Mouse (Mus musculus): ENCODE measurements around the gene Pate2. TPM values are rescaled to one million over a fixed set of nuclear protein-coding genes. Genes with fewer than 3 reads are reported as not detected.

Gene Pate2
- 0.35 and 0.39 TPM in 2 replicates for polyA plus RNA-seq (2012)

GRCm38 (mm10) chr9:35569571-35570534 lies at the start of gene Pate2, which contains the start of gene Hyls1:
TSS of gene Pate2 (plus strand) at chr9:35570284.
TSS of gene Hyls1 (minus strand) at chr9:35570398.

GRCm38 (mm10) chr9:35558257-35559008 lies 11.7 kb upstream of the Pate2 start, which contains the start of the genes Ddx25 and Pus3:
TSS of gene Ddx25 (minus strand) at chr9:35558528.
TSS of gene Pus3 (plus strand) at chr9:35558595.

GRCm38 (mm10) chr9:35611841-35612240 lies 41.8 kb downstream of the Pate2 start, which contains the start of gene Pate4:
TSS of gene Pate4 (minus strand) at chr9:35611941.

GRCm38 (mm10) chr9:35648102-35648501 lies 78.0 kb downstream of the Pate2 start, which contains the start of gene Pate3:
TSS of gene Pate3 (minus strand) at chr9:35648202.

GRCm38 (mm10) chr9:35687013-35687412 lies 116.9 kb downstream of the Pate2 start, which contains the start of gene Pate1:
TSS of gene Pate1 (minus strand) at chr9:35687390.

Other genes starting within 250 kb of the Pate2 start
- 0.07 and 0.23 TPM in 2 replicates for gene Cdon, start 149.2 kb upstream of the Pate2 start, polyA plus RNA-seq (2012)
- not detected in 2 replicates for gene Gm1113, start 52.0 kb upstream of the Pate2 start, polyA plus RNA-seq (2012)
- 0.03 and 0.04 TPM in 2 replicates for gene Ddx25, start 11.8 kb upstream of the Pate2 start, polyA plus RNA-seq (2012)
- 1.00 and 1.1 TPM in 2 replicates for gene Pus3, start 11.7 kb upstream of the Pate2 start, polyA plus RNA-seq (2012)
- 1.5 and 2.6 TPM in 2 replicates for gene Hyls1, start 114 bp downstream of the Pate2 start, polyA plus RNA-seq (2012)
- gene Pate4, start 41.7 kb downstream of the Pate2 start, polyA plus RNA-seq (2012) = not detected in 2 replicates
- gene Pate3, start 77.9 kb downstream of the Pate2 start, polyA plus RNA-seq (2012) = not detected in 2 replicates
- not detected in 2 replicates for gene Pate1, start 117.1 kb downstream of the Pate2 start, polyA plus RNA-seq (2012)
- gene Gm17677, start 170.8 kb downstream of the Pate2 start, polyA plus RNA-seq (2012) = not detected in 2 replicates
- gene Gm17727, start 207.8 kb downstream of the Pate2 start, polyA plus RNA-seq (2012) = not detected in 2 replicates
- gene Gm27235, start 219.8 kb downstream of the Pate2 start, polyA plus RNA-seq (2012) = not detected in 2 replicates
- not detected in 2 replicates for gene D730048I06Rik, start 219.8 kb downstream of the Pate2 start, polyA plus RNA-seq (2012)

Measured in megakaryocyte-erythroid progenitor cell, adult 5 weeks (primary cell).